Mouse (Mus musculus) lung, adult 2 months (tissue): Measurements from ENCODE around the gene Rdm1. TPM values are rescaled to one million over a fixed set of nuclear protein-coding genes. Genes with fewer than 3 reads are reported as not detected.

Experiments
- DNase-seq: peaks from one replicate; pipeline ENCODE4 v3.0.0; 2022
- H3K4me1 ChIP-seq: fragments of 200-500 bp; 2 replicates; pipeline ENCODE4 v1.6.1; 2011; ENCODE audit warnings: low read length; ENCODE audit not compliant: control insufficient read depth, insufficient read depth
- H3K4me3 ChIP-seq: fragments of 200-500 bp; replicated peaks from 2 replicates; pipeline ENCODE3; 2011; ENCODE audit warnings: low read depth, mild to moderate bottlenecking, control low read depth, low read length; ENCODE audit errors: extremely low read depth
- CTCF ChIP-seq: fragments of 200-500 bp; IDR thresholded peaks from 2 replicates; pipeline ENCODE4 v1.5.1; 2011; ENCODE audit warnings: mild to moderate bottlenecking, low read length, control low read depth; ENCODE audit not compliant: insufficient read depth
- POLR2A ChIP-seq: fragments of 200-500 bp; IDR thresholded peaks from 2 replicates; pipeline ENCODE4 v1.6.1; 2011; ENCODE audit warnings: low read depth, mild to moderate bottlenecking, control low read depth, low read length, borderline replicate concordance; ENCODE audit errors: extremely low read depth
- WGBS: fragments of 180-500 bp; shearing (Covaris S2); methylation state at CpG from one replicate; pipeline ENCODE4 v1.1.7; 2018; 5-methylcytosine and 5-hydroxymethylcytosine counted together
- polyA plus RNA-seq: library from polyadenylated mRNA; depleted of rRNA; stranded (reverse); fragments of >200 nt; gene quantifications from 2 replicates; pipeline ENCODE4 v1.2.3, GENCODE M21; 2012; rRNA removed

Gene Rdm1
- polyA plus RNA-seq, 1 experiment = 21.8 TPM

GRCm38 (mm10) chr11:101679907-101680306, 52.9 kb downstream of the Rdm1 start:
- WGBS = 42% methylated on average over 6 of the region's 7 CpGs
- no peak for DNase-seq

GRCm38 (mm10) chr11:101680634-101681325, 53.8 kb downstream of the Rdm1 start:
- Histone ChIP-seq H3K4me3 (no peak overlapping the region), H3K4me1 (peaks cover 10% of the 10 kb centered on the region)
- DNase-seq = no peak
- 54% methylated on average over 3 of the region's 3 CpGs for WGBS
- TF ChIP-seq CTCF (no peak), POLR2A (no peak)

More at GRCm38 (mm10) chr11:101679907-101680306, 52.9 kb downstream of the Rdm1 start:
- peaks cover 10% of the 10 kb centered on the region for H3K4me1 ChIP-seq
- TF ChIP-seq POLR2A (no peak; the same call in 1 of the 2 replicates), CTCF (no peak)
- H3K4me3 ChIP-seq = no peak overlapping the region

GRCm38 (mm10) chr11:101681968-101682367, 55.0 kb downstream of the Rdm1 start:
- 88% methylated on average over 1 of the region's 1 CpGs for WGBS
- TF ChIP-seq CTCF = no peak
- TF ChIP-seq POLR2A = no peak
- Histone ChIP-seq H3K4me3 (no peak overlapping the region), H3K4me1 (peaks cover 10% of the 10 kb centered on the region)
- DNase-seq = no peak

- Histone ChIP-seq H3K4me1 (peaks cover 12% of the 10 kb centered on the region), H3K4me3 (no peak overlapping the region)
- DNase-seq = no peak
- TF ChIP-seq POLR2A = no peak
- TF ChIP-seq CTCF = no peak
- WGBS = 74% methylated on average over 7 of the region's 7 CpGs
Observed at GRCm38 (mm10) chr11:101682410-101682960, 55.5 kb downstream of the Rdm1 start.

Other genes with a start within 250 kb of the Rdm1 start
- 20.5 and 20.9 TPM in 2 replicates for gene Aarsd1, start 209.6 kb upstream of the Rdm1 start, polyA plus RNA-seq
- 0.22 and 0.36 TPM in 2 replicates for gene Gm27029, start 202.4 kb upstream of the Rdm1 start, polyA plus RNA-seq
- 21.7 and 22.4 TPM in 2 replicates for gene Rundc1, start 202.1 kb upstream of the Rdm1 start, polyA plus RNA-seq
- gene Ptges3l, start 201.9 kb upstream of the Rdm1 start, polyA plus RNA-seq = 1.7 and 5.3 TPM in 2 replicates
- 221 and 297 TPM in 2 replicates for gene Rpl27, start 184.9 kb upstream of the Rdm1 start, polyA plus RNA-seq
- 57.9 and 76.4 TPM in 2 replicates for gene Ifi35, start 178.8 kb upstream of the Rdm1 start, polyA plus RNA-seq
- gene Rnd2, start 162.2 kb upstream of the Rdm1 start, polyA plus RNA-seq = 14.8 and 17.7 TPM in 2 replicates
- gene Vat1, start 161.0 kb upstream of the Rdm1 start, polyA plus RNA-seq = 224 and 235 TPM in 2 replicates
- gene Brca1, start 75.2 kb upstream of the Rdm1 start, polyA plus RNA-seq = 0.25 and 0.28 TPM in 2 replicates
- 100 and 116 TPM in 2 replicates for gene Nbr1, start 75.0 kb upstream of the Rdm1 start, polyA plus RNA-seq
- gene Tmem106a, start 45.0 kb upstream of the Rdm1 start, polyA plus RNA-seq = 32.1 and 41.1 TPM in 2 replicates
- gene Gm11634, start 27.9 kb upstream of the Rdm1 start, polyA plus RNA-seq = not detected in 2 replicates
- 40.1 and 67.8 TPM in 2 replicates for gene Arl4d, start 38.3 kb downstream of the Rdm1 start, polyA plus RNA-seq
- 9.8 and 13.1 TPM in 2 replicates for gene Dhx8, start 105.7 kb downstream of the Rdm1 start, polyA plus RNA-seq
- 0.60 and 0.95 TPM in 2 replicates for gene Etv4, start 158.2 kb downstream of the Rdm1 start, polyA plus RNA-seq